Mouse (Mus musculus) megakaryocyte, embryonic 14.5 days (primary cell): ENCODE measurements around the gene Il1f5. TPM values are rescaled to one million over a fixed set of nuclear protein-coding genes. Genes with fewer than 3 reads are reported as not detected.

Source experiments
- H3K27me3 ChIP-seq: replicated peaks from 2 replicates; pipeline ENCODE3; 2012; ENCODE audit warnings: inconsistent platforms
- H3K36me3 ChIP-seq: replicated peaks from 2 replicates; pipeline ENCODE3; 2012; ENCODE audit warnings: low read length, inconsistent platforms, mixed read lengths
- H3K4me1 ChIP-seq: 2 replicates; pipeline ENCODE4 v1.6.1; 2012; ENCODE audit warnings: inconsistent platforms
- H3K4me3 ChIP-seq: replicated peaks from 2 replicates; pipeline ENCODE3; 2012; ENCODE audit warnings: moderate library complexity, mild to moderate bottlenecking, inconsistent platforms
- H3K9me3 ChIP-seq: 2 replicates; pipeline ENCODE4 v1.6.1; 2012; ENCODE audit warnings: inconsistent platforms
- FLI1 ChIP-seq: IDR thresholded peaks from 2 replicates; pipeline ENCODE4 v1.6.1; 2012; ENCODE audit warnings: low read length, inconsistent platforms, mixed read lengths
- GATA1 ChIP-seq: IDR thresholded peaks from 3 replicates; pipeline ENCODE4 v1.6.1; 2012; ENCODE audit warnings: mixed read lengths, low read length, inconsistent platforms, borderline replicate concordance
- polyA plus RNA-seq: library from polyadenylated mRNA; stranded (reverse); fragments of >175 nt; gene quantifications from 2 replicates; pipeline ENCODE4 v1.2.3, GENCODE M21; 2012; ENCODE audit warnings: low replicate concordance; ENCODE audit not compliant: insufficient read depth

The Il1f5 gene
- polyA plus RNA-seq, 1 experiment: not detected

DNA sequence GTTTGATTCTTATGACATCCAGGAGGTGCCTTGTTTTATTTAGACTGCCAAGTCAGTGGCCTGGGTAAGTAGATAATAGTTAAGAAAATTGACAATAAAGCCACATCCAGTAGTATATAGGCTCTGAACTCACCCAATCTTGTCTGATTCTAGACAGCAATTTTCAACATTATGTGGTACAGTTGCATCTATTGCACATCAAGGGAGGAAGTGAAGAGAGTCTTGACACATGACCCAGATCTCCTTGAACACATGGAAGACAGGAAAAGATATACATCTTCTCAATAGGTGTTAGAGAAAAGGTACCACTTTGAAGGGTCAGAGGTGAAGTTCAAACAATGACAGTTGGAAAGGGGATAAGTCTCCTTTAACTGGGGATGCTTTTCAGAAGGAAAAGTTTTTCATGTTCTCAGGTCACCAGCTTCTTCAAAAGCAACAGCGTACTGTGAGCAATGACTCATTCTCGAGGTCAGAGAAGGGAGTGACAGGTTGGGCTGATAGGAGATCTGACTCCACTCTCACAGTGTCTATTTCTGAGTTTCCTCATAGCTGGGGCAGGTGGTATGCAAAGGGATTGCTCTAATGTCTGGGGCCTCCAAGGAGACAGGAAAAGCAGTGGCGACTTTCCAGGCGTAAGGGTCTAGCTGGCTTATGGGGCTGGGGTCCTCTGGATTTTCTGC, 41.3 kb downstream of the Il1f5 start:
- no peak for TF ChIP-seq GATA1
- no peak for TF ChIP-seq FLI1
- no peaks in the 10 kb centered on the region for H3K9me3 ChIP-seq
- H3K4me1 ChIP-seq: 0 out of 2 replicates have a peak, but pooled peaks cover 5% of the 10 kb centered on the region
- H3K4me3 ChIP-seq: no peak overlapping the region
- no peaks in the 10 kb centered on the region for H3K36me3 ChIP-seq
- no peaks in the 10 kb centered on the region for H3K27me3 ChIP-seq

Other genes with a start within 250 kb of the Il1f5 start
- gene Hnmt, start 227.6 kb upstream of the Il1f5 start, polyA plus RNA-seq: 0.19 TPM in 1 of 2 replicates, not detected in the other
- gene Tbpl2, start 180.4 kb upstream of the Il1f5 start, polyA plus RNA-seq: not detected in 2 replicates
- gene Il1f8, start 123.8 kb upstream of the Il1f5 start, polyA plus RNA-seq: not detected in 2 replicates
- gene Il1f9, start 90.5 kb upstream of the Il1f5 start, polyA plus RNA-seq: not detected in 2 replicates
- not detected in 2 replicates for gene Il1f6, start 61.5 kb upstream of the Il1f5 start, polyA plus RNA-seq
- gene Il1f10, start 14.2 kb downstream of the Il1f5 start, polyA plus RNA-seq: not detected in 2 replicates
- 0.07 TPM in 1 of 2 replicates, not detected in the other for gene Il1rn, start 59.9 kb downstream of the Il1f5 start, polyA plus RNA-seq
- gene Psd4, start 90.6 kb downstream of the Il1f5 start, polyA plus RNA-seq: 20.0 and 21.3 TPM in 2 replicates
- not detected in 2 replicates for gene Pax8, start 198.6 kb downstream of the Il1f5 start, polyA plus RNA-seq